In genomic region chr4:126734700-126735381, GRCm38 (mm10) we compare ENCODE assay signal across 10 mouse cellular contexts. TPM values are rescaled to one million over a fixed set of nuclear protein-coding genes. Genes with fewer than 3 reads are reported as not detected.
DNase-seq lines count a peak whose midpoint lies in the region; ATAC-seq lines count a peak whose summit lies in the region.
"Had no signal": no experiment of that assay in that cellular context is flagged by ENCODE, and none has a peak within 500 bp of the region (broad histone marks: within the 10 kb centered on the region; RNA-seq: fewer than 3 reads in every experiment).

No protein-coding gene starts in this region.

- DNase-seq in heart, postnatal 36 days = no peak
- DNase-seq in hindbrain, embryonic 14.5 days (ENCODE audit: low spot score) = no peak
- DNase-seq in midbrain, embryonic 11.5 days (ENCODE audit: low spot score, missing footprints) = peak; percentile 96

- no peaks in the 10 kb centered on the region for H3K36me3 ChIP-seq in heart, embryonic 14.5 days (ENCODE audit: control insufficient read depth, insufficient read depth, low read length)
- no peaks in the 10 kb centered on the region for H3K36me3 ChIP-seq in hindbrain, embryonic 14.5 days (replicated peaks; ENCODE audit: control insufficient read depth, insufficient read depth)
- no peaks in the 10 kb centered on the region for H3K36me3 ChIP-seq in midbrain, embryonic 11.5 days (ENCODE audit: control insufficient read depth, insufficient read depth, low read length)

- peak overlapping the region; percentile 55 for H3K4me2 ChIP-seq in heart, embryonic 14.5 days (ENCODE audit: low read length)
- peak overlapping the region; percentile 47 for H3K4me2 ChIP-seq in hindbrain, embryonic 14.5 days (replicated peaks)
- H3K4me2 ChIP-seq in midbrain, embryonic 11.5 days = no peak overlapping the region

- peaks cover 89% of the 10 kb centered on the region for H3K27me3 ChIP-seq in heart, embryonic 14.5 days (ENCODE audit: control insufficient read depth, insufficient read depth, low read length)
- peaks cover 97% of the 10 kb centered on the region for H3K27me3 ChIP-seq in hindbrain, embryonic 14.5 days (ENCODE audit: control insufficient read depth, insufficient read depth, low read length)
- H3K27me3 ChIP-seq in midbrain, embryonic 11.5 days (ENCODE audit: control insufficient read depth, insufficient read depth, low read length) = peaks cover 95% of the 10 kb centered on the region

- no peak for ATAC-seq in heart, embryonic 14.5 days (ENCODE audit: insufficient number of reproducible peaks, insufficient read depth, low FRiP score, low read depth)
- no peak for ATAC-seq in hindbrain, embryonic 14.5 days (ENCODE audit: low FRiP score)
- ATAC-seq in midbrain, embryonic 11.5 days (ENCODE audit: low FRiP score) = no peak
- ATAC-seq in activated CD4-positive, CD25-positive, alpha-beta regulatory T cell, adult 4 months = no peak
- ATAC-seq in erythroblast, adult 5-6 weeks (replicated peaks; ENCODE audit: low FRiP score, poor library complexity, severe bottlenecking) = no peak
- ATAC-seq in erythroid progenitor cell, adult 5-6 weeks (replicated peaks; ENCODE audit: low FRiP score, poor library complexity, severe bottlenecking) = no peak

- H3K9me3 ChIP-seq in heart, embryonic 14.5 days (ENCODE audit: control insufficient read depth, low read length) = no peaks in the 10 kb centered on the region
- no peaks in the 10 kb centered on the region for H3K9me3 ChIP-seq in hindbrain, embryonic 14.5 days (ENCODE audit: control insufficient read depth, low read length)
- H3K9me3 ChIP-seq in midbrain, embryonic 11.5 days (ENCODE audit: control insufficient read depth, low read length) = no peaks in the 10 kb centered on the region

- H3K4me1 ChIP-seq in heart, embryonic 14.5 days (ENCODE audit: control insufficient read depth in 2 of 2, insufficient read depth in 2 of 2, low read length in 2 of 2) = peaks cover 0 to 13% of the 10 kb centered on the region in 2 experiments; a peak in 2 of 4 replicates
- H3K4me1 ChIP-seq in brown adipose tissue, adult 24 weeks (ENCODE audit: control insufficient read depth, insufficient read depth, insufficient read length, low read length) = no peaks in the 10 kb centered on the region
- H3K4me1 ChIP-seq in hindbrain, embryonic 14.5 days (replicated peaks; ENCODE audit: control insufficient read depth, insufficient read depth, low read length) = peaks cover 4% of the 10 kb centered on the region; the same call in 1 of the 2 replicates
- peaks cover 9% of the 10 kb centered on the region for H3K4me1 ChIP-seq in midbrain, embryonic 11.5 days (ENCODE audit: control insufficient read depth, insufficient read depth, low read length)

- H3K27ac ChIP-seq in heart, embryonic 14.5 days (replicated peaks in 1 of 2; ENCODE audit: control insufficient read depth in 1 of 2, insufficient read depth in 1 of 2, low read depth in 2 of 2, low read length in 2 of 2) = no peak overlapping the region
- no peak overlapping the region for H3K27ac ChIP-seq in brown adipose tissue, adult 24 weeks (replicated peaks; ENCODE audit: low read depth, low read length)
- no peak overlapping the region for H3K27ac ChIP-seq in hindbrain, embryonic 14.5 days
- H3K27ac ChIP-seq in midbrain, embryonic 11.5 days (ENCODE audit: low read depth, low read length) = no peak overlapping the region

- WGBS in heart, embryonic 14.5 days = 4% methylated on average over 48 of the region's 51 CpGs
- 3% methylated on average over 51 of the region's 51 CpGs for WGBS in hindbrain, embryonic 14.5 days
- 3% methylated on average over 51 of the region's 51 CpGs for WGBS in midbrain, embryonic 11.5 days

- intact Hi-C loops in heart, postnatal 36 days (cut with DNase I) = no loop called here

- H3K4me3 ChIP-seq in heart, embryonic 14.5 days (ENCODE audit: control insufficient read depth in 1 of 2, insufficient read depth in 1 of 2, low read depth in 1 of 2, low read length in 2 of 2) = peak overlapping the region; percentile 31 to 38; a peak in 3 of 4 replicates
- H3K4me3 ChIP-seq in brown adipose tissue, adult 24 weeks (ENCODE audit: insufficient read depth, low read depth, low read length) = peak overlapping the region; percentile 48
- H3K4me3 ChIP-seq in hindbrain, embryonic 14.5 days (replicated peaks; ENCODE audit: low read length) = peak overlapping the region; percentile 11
- H3K4me3 ChIP-seq in midbrain, embryonic 11.5 days (ENCODE audit: low read depth, low read length) = peak overlapping the region; percentile 32

- no peak overlapping the region for H3K9ac ChIP-seq in heart, embryonic 14.5 days (ENCODE audit: low read length)
- H3K9ac ChIP-seq in hindbrain, embryonic 14.5 days = no peak overlapping the region
- peak overlapping the region; percentile 16; the same call in 1 of the 2 replicates for H3K9ac ChIP-seq in midbrain, embryonic 11.5 days (ENCODE audit: low read length)

RNA-seq across cellular contexts. Expression of gene Tfap2e, which starts 1.2 kb away (rescaled TPM):
- polyA plus RNA-seq in heart, embryonic 14.5 days (2014; fragmentation: Nextera tagmentation; extraction: Ambion mirVana) = 0.09 TPM in 1 of 2 replicates, not detected in the other
- total RNA-seq in heart, postnatal 36 days (2021) = not detected
- polyA plus RNA-seq in brown adipose tissue, adult 24 weeks (2012; ENCODE audit: insufficient read depth, insufficient read length, missing spikeins) = not detected in 2 replicates
- 0.48 and 0.54 TPM in 2 replicates for polyA plus RNA-seq in hindbrain, embryonic 14.5 days (2014; fragmentation: Nextera tagmentation; extraction: Ambion mirVana)
- polyA plus RNA-seq in midbrain, embryonic 11.5 days (2014; fragmentation: Nextera tagmentation; extraction: Ambion mirVana) = 1.5 and 1.6 TPM in 2 replicates
- not detected for polyA plus RNA-seq in activated CD4-positive, CD25-positive, alpha-beta regulatory T cell, adult 4 months (2017; shearing (Covaris generic))
- not detected in 2 replicates for total RNA-seq in erythroblast, adult 5-6 weeks (2015; ENCODE audit: low replicate concordance)
- not detected in 2 replicates for total RNA-seq in erythroblast, adult 5-6 weeks (2017; ENCODE audit: low replicate concordance)
- not detected in 2 replicates for total RNA-seq in erythroid progenitor cell, adult 5-6 weeks (2015; ENCODE audit: low replicate concordance)
- not detected in 2 replicates for total RNA-seq in erythroid progenitor cell, adult 5-6 weeks (2017; ENCODE audit: low replicate concordance)
- total RNA-seq: gastrocnemius, postnatal 4 days had no signal
- polyA plus RNA-seq: CD4-positive, CD25-positive, alpha-beta regulatory T cell, adult 4 months had no signal

RNA-seq across cellular contexts. Expression of gene Ncdn, which starts 18.4 kb away (rescaled TPM):
- 19.0 and 20.2 TPM in 2 replicates for polyA plus RNA-seq in heart, embryonic 14.5 days (2014; fragmentation: Nextera tagmentation; extraction: Ambion mirVana)
- total RNA-seq in heart, postnatal 36 days (2021) = 10 to 100 TPM; 13.0 to 16.0 TPM
- polyA plus RNA-seq in brown adipose tissue, adult 24 weeks (2012; ENCODE audit: insufficient read depth, insufficient read length, missing spikeins) = 6.8 and 7.1 TPM in 2 replicates
- polyA plus RNA-seq in hindbrain, embryonic 14.5 days (2014; fragmentation: Nextera tagmentation; extraction: Ambion mirVana) = 116 and 123 TPM in 2 replicates
- polyA plus RNA-seq in midbrain, embryonic 11.5 days (2014; fragmentation: Nextera tagmentation; extraction: Ambion mirVana) = 22.0 and 23.3 TPM in 2 replicates
- polyA plus RNA-seq in activated CD4-positive, CD25-positive, alpha-beta regulatory T cell, adult 4 months (2017; shearing (Covaris generic)) = 10 to 100 TPM; 11.5 to 14.0 TPM
- 0.96 and 1.7 TPM in 2 replicates for total RNA-seq in erythroblast, adult 5-6 weeks (2015; ENCODE audit: low replicate concordance)
- 0.98 and 2.7 TPM in 2 replicates for total RNA-seq in erythroblast, adult 5-6 weeks (2017; ENCODE audit: low replicate concordance)
- 1.1 and 1.3 TPM in 2 replicates for total RNA-seq in erythroid progenitor cell, adult 5-6 weeks (2015; ENCODE audit: low replicate concordance)
- total RNA-seq in erythroid progenitor cell, adult 5-6 weeks (2017; ENCODE audit: low replicate concordance) = 1.0 and 3.0 TPM in 2 replicates

RNA-seq across cellular contexts. Expression of gene AU040320, which starts 18.5 kb away (rescaled TPM):
- polyA plus RNA-seq in heart, embryonic 14.5 days (2014; fragmentation: Nextera tagmentation; extraction: Ambion mirVana) = 22.3 and 23.0 TPM in 2 replicates
- total RNA-seq in heart, postnatal 36 days (2021) = 10 to 100 TPM; 29.4 to 33.5 TPM
- polyA plus RNA-seq in brown adipose tissue, adult 24 weeks (2012; ENCODE audit: insufficient read depth, insufficient read length, missing spikeins) = 9.3 and 11.1 TPM in 2 replicates
- 37.3 and 42.6 TPM in 2 replicates for polyA plus RNA-seq in hindbrain, embryonic 14.5 days (2014; fragmentation: Nextera tagmentation; extraction: Ambion mirVana)
- polyA plus RNA-seq in midbrain, embryonic 11.5 days (2014; fragmentation: Nextera tagmentation; extraction: Ambion mirVana) = 23.8 and 26.2 TPM in 2 replicates
- polyA plus RNA-seq in activated CD4-positive, CD25-positive, alpha-beta regulatory T cell, adult 4 months (2017; shearing (Covaris generic)) = 10 to 100 TPM; 11.8 to 15.6 TPM
- total RNA-seq in erythroblast, adult 5-6 weeks (2015; ENCODE audit: low replicate concordance) = 2.7 and 11.1 TPM in 2 replicates
- 5.4 and 9.2 TPM in 2 replicates for total RNA-seq in erythroblast, adult 5-6 weeks (2017; ENCODE audit: low replicate concordance)
- total RNA-seq in erythroid progenitor cell, adult 5-6 weeks (2015; ENCODE audit: low replicate concordance) = 11.3 and 24.5 TPM in 2 replicates
- 3.8 and 8.0 TPM in 2 replicates for total RNA-seq in erythroid progenitor cell, adult 5-6 weeks (2017; ENCODE audit: low replicate concordance)

RNA-seq across cellular contexts. Expression of gene Psmb2, which starts 57.4 kb away (rescaled TPM):
- 430 and 438 TPM in 2 replicates for polyA plus RNA-seq in heart, embryonic 14.5 days (2014; fragmentation: Nextera tagmentation; extraction: Ambion mirVana)
- total RNA-seq in heart, postnatal 36 days (2021) = 100 to 1,000 TPM; 116 to 125 TPM
- 262 and 284 TPM in 2 replicates for polyA plus RNA-seq in brown adipose tissue, adult 24 weeks (2012; ENCODE audit: insufficient read depth, insufficient read length, missing spikeins)
- 432 and 451 TPM in 2 replicates for polyA plus RNA-seq in hindbrain, embryonic 14.5 days (2014; fragmentation: Nextera tagmentation; extraction: Ambion mirVana)
- polyA plus RNA-seq in midbrain, embryonic 11.5 days (2014; fragmentation: Nextera tagmentation; extraction: Ambion mirVana) = 523 and 552 TPM in 2 replicates
- 100 to 1,000 TPM; 372 to 427 TPM for polyA plus RNA-seq in activated CD4-positive, CD25-positive, alpha-beta regulatory T cell, adult 4 months (2017; shearing (Covaris generic))
- 54.5 and 89.0 TPM in 2 replicates for total RNA-seq in erythroblast, adult 5-6 weeks (2015; ENCODE audit: low replicate concordance)
- total RNA-seq in erythroblast, adult 5-6 weeks (2017; ENCODE audit: low replicate concordance) = 14.4 and 30.6 TPM in 2 replicates
- total RNA-seq in erythroid progenitor cell, adult 5-6 weeks (2015; ENCODE audit: low replicate concordance) = 78.2 and 88.0 TPM in 2 replicates
- total RNA-seq in erythroid progenitor cell, adult 5-6 weeks (2017; ENCODE audit: low replicate concordance) = 11.7 and 47.1 TPM in 2 replicates
